Mouse (Mus musculus): Measurements from ENCODE around the gene Etfdh. TPM values are rescaled to one million over a fixed set of nuclear protein-coding genes. Genes with fewer than 3 reads are reported as not detected.

Etfdh gene
- total RNA-seq, 1 experiment, result 19.5 TPM

DNA sequence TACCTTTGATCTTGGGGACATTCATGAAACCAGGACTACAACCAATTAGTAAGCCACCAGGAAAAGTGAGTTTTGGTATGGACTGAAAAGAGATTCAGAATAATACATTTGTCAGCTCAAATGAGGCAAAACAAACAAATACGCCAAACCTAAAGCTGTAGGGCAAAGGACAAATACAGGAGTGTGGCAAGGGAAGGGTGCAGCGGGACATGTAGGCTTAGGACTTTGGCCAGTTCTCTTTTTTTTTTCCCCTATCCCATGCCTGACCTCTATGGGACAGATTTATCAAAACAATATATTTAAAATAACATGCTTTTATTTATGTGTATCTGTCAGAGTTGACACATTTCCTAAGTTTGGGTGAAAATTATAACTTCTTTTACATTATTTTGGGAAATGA lies 19.4 kb downstream of the Etfdh start:
- Histone ChIP-seq H3K27ac (ENCODE audit: insufficient read depth, low read depth, low read length, poor library complexity, severe bottlenecking) (no peak overlapping the region), H3K4me3 (ENCODE audit: insufficient read depth in 1 of 2, low read depth in 1 of 2, low read length in 2 of 2, poor library complexity in 1 of 2, severe bottlenecking in 1 of 2) (no peak overlapping the region), H3K9ac (ENCODE audit: insufficient read depth, low read depth, low read length, poor library complexity, severe bottlenecking) (no peak overlapping the region), H3K36me3 (ENCODE audit: control insufficient read depth, insufficient read depth, low read length, poor library complexity, severe bottlenecking) (peaks cover 2% of the 10 kb centered on the region; the same call in 1 of the 2 replicates), H3K9me3 (ENCODE audit: control insufficient read depth, insufficient read depth, low read depth, low read length) (no peaks in the 10 kb centered on the region), H3K4me1 (ENCODE audit: control insufficient read depth in 2 of 2, insufficient read depth in 2 of 2, low read length in 2 of 2, poor library complexity in 1 of 2) (no peaks in the 10 kb centered on the region)
- no peak for DNase-seq (ENCODE audit: low read depth, low spot score)
- TF ChIP-seq ZC3H11A (IDR thresholded peaks at IDR 0.05; ENCODE audit: borderline replicate concordance, low read depth, low read length), result no peak
- TF ChIP-seq ZNF384 (IDR thresholded peaks at IDR 0.05; ENCODE audit: low read depth, low read length), result no peak
- TF ChIP-seq MAFK (IDR thresholded peaks at IDR 0.05; ENCODE audit: insufficient read depth, low read depth, low read length), result no peak
- no peak for TF ChIP-seq HCFC1 (IDR thresholded peaks at IDR 0.05; ENCODE audit: borderline replicate concordance, insufficient read depth, low read length)
- TF ChIP-seq CHD2 (IDR thresholded peaks at IDR 0.05; ENCODE audit: low read depth, low read length), result no peak
- in situ Hi-C loops (cut with MboI; ENCODE audit: low sequenced_read_pairs in 2 of 2, unreplicated experiment in 2 of 2), result no loop called here

DNA sequence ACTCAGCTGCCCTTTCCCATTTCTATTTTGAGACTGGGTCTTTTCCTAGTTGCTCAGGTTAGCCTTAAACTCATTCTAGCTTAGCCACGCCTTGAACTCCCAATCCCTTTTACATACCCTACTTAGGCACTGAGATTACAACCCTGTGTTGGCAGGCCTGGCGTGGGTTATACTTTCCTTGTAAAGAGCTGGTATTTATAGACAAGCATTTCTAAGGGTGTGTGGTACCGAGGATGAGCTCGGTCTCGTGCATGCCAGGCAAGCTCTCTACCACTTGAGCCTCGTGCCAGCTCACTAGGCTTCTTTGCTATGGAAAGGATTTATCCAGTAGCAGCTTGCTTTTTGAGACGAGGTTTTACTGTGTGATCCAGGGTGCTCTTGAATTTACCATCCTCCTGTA lies 33.8 kb downstream of the Etfdh start:
- Histone ChIP-seq H3K4me3 (ENCODE audit: insufficient read depth in 1 of 2, low read depth in 1 of 2, low read length in 2 of 2, poor library complexity in 1 of 2, severe bottlenecking in 1 of 2) (no peak overlapping the region), H3K36me3 (ENCODE audit: control insufficient read depth, insufficient read depth, low read length, poor library complexity, severe bottlenecking) (peaks cover 44% of the 10 kb centered on the region), H3K9ac (ENCODE audit: insufficient read depth, low read depth, low read length, poor library complexity, severe bottlenecking) (peak overlapping the region; percentile 28; the same call in 1 of the 2 replicates), H3K9me3 (ENCODE audit: control insufficient read depth, insufficient read depth, low read depth, low read length) (no peaks in the 10 kb centered on the region), H3K4me1 (ENCODE audit: control insufficient read depth in 2 of 2, insufficient read depth in 2 of 2, low read length in 2 of 2, poor library complexity in 1 of 2) (peaks cover 0 to 4% of the 10 kb centered on the region in 2 experiments; a peak in 1 of 4 replicates), H3K27ac (ENCODE audit: insufficient read depth, low read depth, low read length, poor library complexity, severe bottlenecking) (no peak overlapping the region)
- DNase-seq (ENCODE audit: low read depth, low spot score), result no peak
- TF ChIP-seq ZC3H11A (IDR thresholded peaks at IDR 0.05; ENCODE audit: borderline replicate concordance, low read depth, low read length) (no peak), MAFK (IDR thresholded peaks at IDR 0.05; ENCODE audit: insufficient read depth, low read depth, low read length) (no peak), ZNF384 (IDR thresholded peaks at IDR 0.05; ENCODE audit: low read depth, low read length) (no peak), HCFC1 (IDR thresholded peaks at IDR 0.05; ENCODE audit: borderline replicate concordance, insufficient read depth, low read length) (no peak), CHD2 (IDR thresholded peaks at IDR 0.05; ENCODE audit: low read depth, low read length) (no peak)
- in situ Hi-C loops (cut with MboI; ENCODE audit: low sequenced_read_pairs in 2 of 2, unreplicated experiment in 2 of 2), result loop anchor here (25.0 kb wide), 1 partner anchor 383 kb away; no protein-coding TSS in a partner anchor

DNA sequence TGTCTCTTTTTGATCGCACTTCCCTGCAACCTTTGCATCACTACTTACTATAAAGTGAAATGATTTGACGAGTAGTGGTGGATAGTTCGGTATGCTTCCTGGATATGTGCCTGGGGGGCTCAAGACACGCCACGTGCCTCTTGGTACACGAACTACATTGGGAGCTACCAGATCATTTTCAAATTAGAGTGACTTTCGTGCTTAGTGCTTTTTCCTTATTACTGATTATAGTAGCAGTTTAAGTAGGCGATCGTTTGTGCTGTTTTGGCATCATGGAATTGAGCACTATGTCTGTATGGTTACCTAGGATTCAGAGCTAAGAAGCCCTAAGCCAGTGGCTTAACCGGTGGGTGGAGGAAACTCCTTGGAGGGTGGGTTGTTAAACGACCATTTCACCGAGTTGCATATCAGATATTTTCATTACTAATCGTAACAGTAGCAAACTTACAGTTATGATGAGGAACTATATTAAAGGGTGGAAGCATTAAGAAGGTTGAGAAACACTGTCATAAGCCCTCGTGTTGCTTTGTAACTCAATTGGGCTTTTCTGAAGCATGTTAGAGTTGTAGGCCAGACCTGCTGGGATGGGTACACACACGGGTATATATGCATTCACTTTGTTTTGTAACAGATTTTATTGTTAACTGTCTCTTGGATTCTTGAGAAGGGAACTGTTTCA lies 37.4 kb downstream of the Etfdh start:
- in situ Hi-C loops (cut with MboI; ENCODE audit: low sequenced_read_pairs in 2 of 2, unreplicated experiment in 2 of 2), result loop anchor here (25.0 kb wide), 1 partner anchor 380 kb away; no protein-coding TSS in a partner anchor
- TF ChIP-seq CHD2 (IDR thresholded peaks at IDR 0.05; ENCODE audit: low read depth, low read length) (no peak), ZC3H11A (IDR thresholded peaks at IDR 0.05; ENCODE audit: borderline replicate concordance, low read depth, low read length) (no peak), HCFC1 (IDR thresholded peaks at IDR 0.05; ENCODE audit: borderline replicate concordance, insufficient read depth, low read length) (no peak), ZNF384 (IDR thresholded peaks at IDR 0.05; ENCODE audit: low read depth, low read length) (no peak), MAFK (IDR thresholded peaks at IDR 0.05; ENCODE audit: insufficient read depth, low read depth, low read length) (no peak)
- Histone ChIP-seq H3K9ac (ENCODE audit: insufficient read depth, low read depth, low read length, poor library complexity, severe bottlenecking) (peak overlapping the region; percentile 98), H3K4me3 (ENCODE audit: insufficient read depth in 1 of 2, low read depth in 1 of 2, low read length in 2 of 2, poor library complexity in 1 of 2, severe bottlenecking in 1 of 2) (peak overlapping the region; percentile 93 to 98), H3K4me1 (ENCODE audit: control insufficient read depth in 2 of 2, insufficient read depth in 2 of 2, low read length in 2 of 2, poor library complexity in 1 of 2) (peaks cover 0 to 4% of the 10 kb centered on the region in 2 experiments; a peak in 1 of 4 replicates), H3K36me3 (ENCODE audit: control insufficient read depth, insufficient read depth, low read length, poor library complexity, severe bottlenecking) (peaks cover 27% of the 10 kb centered on the region), H3K9me3 (ENCODE audit: control insufficient read depth, insufficient read depth, low read depth, low read length) (no peaks in the 10 kb centered on the region), H3K27ac (ENCODE audit: insufficient read depth, low read depth, low read length, poor library complexity, severe bottlenecking) (peak overlapping the region; percentile 81)
- no peak for DNase-seq (ENCODE audit: low read depth, low spot score)

GRCm38 (mm10) chr3:79590863-79591792 lies 38.2 kb downstream of the Etfdh start, which contains the start of gene Ppid:
Gene Ppid (plus strand): TSS chr3:79591342.
- in situ Hi-C loops (cut with MboI; ENCODE audit: low sequenced_read_pairs in 2 of 2, unreplicated experiment in 2 of 2), result loop anchor here (25.0 kb wide), 1 partner anchor 379 kb away; no protein-coding TSS in a partner anchor

More at GRCm38 (mm10) chr3:79590863-79591792, 38.2 kb downstream of the Etfdh start, which contains the start of gene Ppid:
- peak within 1 kb of the TSS; percentile 98 for H3K9ac ChIP-seq (ENCODE audit: insufficient read depth, low read depth, low read length, poor library complexity, severe bottlenecking)
- H3K4me1 ChIP-seq (ENCODE audit: control insufficient read depth in 2 of 2, insufficient read depth in 2 of 2, low read length in 2 of 2, poor library complexity in 1 of 2), result peaks cover 0 to 4% of the 10 kb centered on the region in 2 experiments; a peak in 1 of 4 replicates
- H3K36me3 ChIP-seq (ENCODE audit: control insufficient read depth, insufficient read depth, low read length, poor library complexity, severe bottlenecking), result peaks cover 21% of the 10 kb centered on the region
- H3K27ac ChIP-seq (ENCODE audit: insufficient read depth, low read depth, low read length, poor library complexity, severe bottlenecking), result peak within 1 kb of the TSS; percentile 81
- H3K9me3 ChIP-seq (ENCODE audit: control insufficient read depth, insufficient read depth, low read depth, low read length), result no peaks in the 10 kb centered on the region
- H3K4me3 ChIP-seq (ENCODE audit: insufficient read depth in 1 of 2, low read depth in 1 of 2, low read length in 2 of 2, poor library complexity in 1 of 2, severe bottlenecking in 1 of 2), result peak within 1 kb of the TSS; percentile 93 to 98
- TF ChIP-seq CHD2 (IDR thresholded peaks at IDR 0.05; ENCODE audit: low read depth, low read length) (no peak), HCFC1 (IDR thresholded peaks at IDR 0.05; ENCODE audit: borderline replicate concordance, insufficient read depth, low read length) (peak; percentile 77)
- DNase-seq (ENCODE audit: low read depth, low spot score), result no peak
